Mouse (Mus musculus) CD4-positive, CD25-positive, alpha-beta regulatory T cell, adult 4 months (primary cell): ENCODE measurements around the gene Ccl9. TPM values are rescaled to one million over a fixed set of nuclear protein-coding genes. Genes with fewer than 3 reads are reported as not detected.
A peak's percentile ranks its signal among the peaks of the same experiment; 100 is the strongest.

ENCODE experiments used
- ATAC-seq: one replicate; pipeline ENCODE4 v1.8.0; 2017
- polyA plus RNA-seq, 2 experiments: library from polyadenylated mRNA; unstranded; fragments of 100-300 nt; shearing (Covaris generic); gene quantifications; one replicate each; pipeline ENCODE4 v1.2.1; 2017

The Ccl9 gene
- polyA plus RNA-seq, 2 experiments from 2014 or later, result not detected

DNA sequence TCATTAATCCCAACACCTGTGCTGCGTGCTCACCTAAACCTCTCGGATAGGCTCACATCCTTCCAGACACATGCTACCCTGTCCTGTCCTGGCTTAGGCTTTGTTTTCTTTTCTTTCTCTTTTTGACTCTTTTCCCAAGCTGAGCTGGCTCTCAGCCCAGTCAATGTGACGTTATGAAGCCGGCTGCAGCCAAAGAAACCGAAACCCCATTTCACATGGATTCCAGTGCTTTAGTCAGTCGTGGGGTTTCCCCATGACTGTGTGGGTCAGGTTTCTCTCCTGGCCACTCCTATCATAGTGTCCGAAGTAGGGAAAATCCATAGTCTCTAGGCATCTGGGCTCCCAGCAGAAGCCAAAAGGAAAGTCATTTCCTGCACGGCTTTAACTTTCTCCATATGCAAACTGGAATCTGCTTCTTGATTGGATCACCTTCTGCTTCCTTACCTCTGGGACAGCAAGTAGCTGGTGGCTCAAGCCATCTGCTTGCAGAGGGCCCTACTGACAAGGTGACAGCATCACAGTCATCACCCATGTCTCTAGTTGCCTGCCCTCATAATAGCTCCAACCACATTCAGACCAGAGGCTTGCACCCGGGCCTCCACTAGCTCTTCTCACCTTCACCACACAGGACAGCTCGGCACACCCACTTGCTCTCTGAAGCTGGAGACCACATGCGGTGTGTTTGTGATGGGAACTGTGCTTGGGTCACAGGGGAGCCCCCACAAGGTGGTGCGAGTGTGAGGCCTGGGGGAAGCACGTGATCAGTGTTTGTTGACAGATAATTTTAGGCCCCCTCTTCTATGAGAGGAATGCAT, 43.6 kb downstream of the Ccl9 start:
- peak; percentile 51 for ATAC-seq

DNA sequence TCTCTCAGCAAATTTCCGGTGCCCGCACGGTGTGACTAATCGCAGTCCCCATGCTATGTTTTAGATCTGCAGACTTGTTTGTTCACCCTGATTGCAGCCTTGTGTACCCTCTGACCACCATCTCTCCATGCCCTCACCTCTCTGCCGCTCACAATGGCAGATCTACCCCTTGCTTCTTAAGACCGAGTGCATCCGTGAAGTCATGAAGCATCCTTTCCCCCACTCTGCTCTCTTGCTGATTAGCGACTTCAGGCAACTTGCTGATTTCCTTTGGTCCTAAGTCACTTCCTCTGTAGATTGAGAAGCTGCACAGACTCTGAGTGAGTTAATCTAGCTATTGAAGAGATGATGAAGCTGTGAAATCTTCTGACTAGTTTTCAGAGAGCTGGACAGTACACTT, 44.3 kb downstream of the Ccl9 start:
- peak; percentile 55 for ATAC-seq

DNA sequence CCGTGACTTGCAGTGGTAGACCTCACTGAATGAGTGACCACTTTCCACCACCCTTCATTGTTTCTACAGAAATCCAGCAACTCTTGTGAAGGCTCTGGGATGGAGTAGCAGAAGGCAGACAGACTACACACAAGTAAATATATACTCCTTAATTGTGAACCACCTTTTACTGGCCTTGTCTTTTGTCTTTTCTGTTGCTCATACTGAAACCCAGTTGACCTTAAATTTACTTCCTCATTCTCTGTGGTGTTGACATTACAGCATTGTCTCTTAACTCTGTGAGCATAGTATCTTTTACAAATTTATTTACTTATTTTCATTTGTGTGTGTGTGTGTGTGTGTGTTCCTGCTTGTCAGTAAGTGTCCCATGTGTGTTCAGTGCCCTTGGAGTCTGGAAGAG, 45.2 kb downstream of the Ccl9 start:
- ATAC-seq, result no peak

DNA sequence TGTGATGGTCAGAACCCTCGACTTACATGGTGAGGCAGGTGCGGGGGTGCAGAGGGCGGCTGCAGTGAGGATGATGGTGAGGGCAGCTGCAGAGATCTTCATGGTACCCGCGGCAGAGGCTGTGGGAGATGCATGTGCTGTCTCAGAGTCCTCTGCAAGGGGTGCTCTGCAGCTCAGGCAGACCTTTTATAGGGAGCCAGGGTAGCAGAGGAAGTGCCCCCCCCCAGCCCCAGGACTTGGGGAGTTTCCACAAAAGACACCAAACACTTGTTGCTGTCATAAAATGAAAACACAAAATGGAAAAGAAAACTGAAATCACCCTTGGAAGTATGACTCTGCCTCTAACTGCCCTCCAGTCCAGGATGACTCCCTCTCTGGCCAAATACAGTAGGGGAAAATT, 48.1 kb downstream of the Ccl9 start, which contains the start of gene Ccl5:
TSS of gene Ccl5 (minus strand) at position 159 of the 400 bp plus-strand sequence.
- peak; percentile 53 for ATAC-seq

DNA sequence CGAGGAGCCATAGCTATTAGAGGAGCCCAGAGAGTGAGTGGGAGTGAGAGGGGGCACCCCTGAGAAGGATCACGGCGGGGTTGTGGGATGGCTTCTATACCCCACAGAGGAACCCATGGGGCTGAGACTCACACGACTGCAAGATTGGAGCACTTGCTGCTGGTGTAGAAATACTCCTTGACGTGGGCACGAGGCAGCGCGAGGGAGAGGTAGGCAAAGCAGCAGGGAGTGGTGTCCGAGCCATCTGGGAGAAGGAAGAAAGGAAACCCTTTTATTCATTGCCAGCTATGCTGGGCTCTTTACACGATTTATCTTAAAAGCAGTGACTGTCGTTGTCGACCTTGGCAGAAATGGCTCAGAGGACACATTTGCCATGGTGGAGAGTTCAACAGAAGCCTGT, 49.4 kb downstream of the Ccl9 start:
- no peak for ATAC-seq

Other genes starting within 250 kb of the Ccl9 start
- not detected for gene Rasl10b, start 169.5 kb downstream of the Ccl9 start, polyA plus RNA-seq
- not detected for gene Gas2l2, start 149.2 kb downstream of the Ccl9 start, polyA plus RNA-seq
- gene 1700020L24Rik, start 141.0 kb downstream of the Ccl9 start, polyA plus RNA-seq, result under 1 TPM in 1 of 2 experiments, not detected in 1; 0.85 TPM
- gene Mmp28, start 115.6 kb downstream of the Ccl9 start, polyA plus RNA-seq, result not detected
- gene Taf15, start 105.5 kb downstream of the Ccl9 start, polyA plus RNA-seq, result 10 to 100 TPM; 20.6 to 22.0 TPM
- gene Heatr9, start 56.5 kb downstream of the Ccl9 start, polyA plus RNA-seq, result under 1 TPM; 0.54 to 0.62 TPM
- gene Ccl5, start 48.1 kb downstream of the Ccl9 start, polyA plus RNA-seq, result 100 to 1,000 TPM; 385 to 395 TPM
- not detected for gene Ccl6, start 14.5 kb upstream of the Ccl9 start, polyA plus RNA-seq
- not detected for gene Rpl9-ps1, start 67.0 kb upstream of the Ccl9 start, polyA plus RNA-seq
- gene Ccl3, start 70.7 kb upstream of the Ccl9 start, polyA plus RNA-seq, result not detected
- 10 to 100 TPM in 1 of 2 experiments, 1 to 10 TPM in 1; 2.9 to 12.2 TPM for gene Ccl4, start 83.9 kb upstream of the Ccl9 start, polyA plus RNA-seq
- not detected for gene Wfdc17, start 125.4 kb upstream of the Ccl9 start, polyA plus RNA-seq
- gene Wfdc18, start 130.4 kb upstream of the Ccl9 start, polyA plus RNA-seq, result not detected
- gene Wfdc21, start 168.3 kb upstream of the Ccl9 start, polyA plus RNA-seq, result not detected
- 10 to 100 TPM; 34.2 to 44.9 TPM for gene Heatr6, start 175.1 kb upstream of the Ccl9 start, polyA plus RNA-seq